Mouse (Mus musculus): ENCODE data around the gene Sema4b.

GRCm38 (mm10) chr7:80169847-80170246 lies 16.8 kb upstream of the Sema4b start:
- TF ChIP-seq CTCF (IDR thresholded peaks at IDR 0.05 in 2 of 3, conservative IDR thresholded peaks at IDR 0.05 in 1 of 3; ENCODE audit: control insufficient read depth in 1 of 3, insufficient read depth in 1 of 3, low read depth in 2 of 3, low read length in 3 of 3, poor library complexity in 1 of 3, severe bottlenecking in 1 of 3) (no peak), ETS1 (IDR thresholded peaks at IDR 0.05; ENCODE audit: low read depth, low read length) (no peak), EP300 (IDR thresholded peaks at IDR 0.05; ENCODE audit: low read depth in 1 of 2, low read length in 2 of 2) (no peak), TCF12 (IDR thresholded peaks at IDR 0.05; ENCODE audit: low read depth, low read length) (no peak)

All from MEL (cell line).